Comparison of ENCODE assay signal across 27 mouse cellular contexts in genomic region chr16:22461728-22462127, GRCm38 (mm10). TPM values are rescaled to one million over a fixed set of nuclear protein-coding genes. Genes with fewer than 3 reads are reported as not detected.
DNase-seq lines count a peak whose midpoint lies in the region; TF ChIP-seq lines count a peak whose summit lies in the region.
"Had no signal": no experiment of that assay in that cellular context is flagged by ENCODE, and none has a peak within 500 bp of the region (broad histone marks: within the 10 kb centered on the region; RNA-seq: fewer than 3 reads in every experiment).

No protein-coding gene starts in this region.

- H3K27me3 ChIP-seq in limb, embryonic 10.5 days (ENCODE audit: low read depth, poor library complexity, severe bottlenecking), result no peaks in the 10 kb centered on the region
- H3K27me3 ChIP-seq: embryonic facial prominence, embryonic 12.5 days; heart, embryonic 13.5 days; hindbrain, embryonic 15.5 days; kidney, embryonic 15.5 days; midbrain, embryonic 12.5 days had no signal

- H3K9me3 ChIP-seq in limb, embryonic 10.5 days (replicated peaks), result no peaks in the 10 kb centered on the region
- H3K9me3 ChIP-seq: embryonic facial prominence, embryonic 12.5 days; heart, embryonic 13.5 days; hindbrain, embryonic 10.5 days; hindbrain, embryonic 15.5 days; kidney, embryonic 15.5 days; midbrain, embryonic 12.5 days had no signal

- DNase-seq in left cerebral cortex, adult 2 months (ENCODE audit: extremely low spot score in 1 of 2, low spot score in 2 of 2), result no peak
- DNase-seq in left cerebral cortex, adult 18-20 months (ENCODE audit: low spot score in 2 of 2), result no peak
- DNase-seq in thymus, postnatal 25 days, result peak; percentile 9
- no peak for DNase-seq in thymus, postnatal 36 days
- DNase-seq in Muller cell, postnatal 12 days (ENCODE audit: inconsistent ontology term), result peak; percentile 71
- no peak for DNase-seq in limb, embryonic 10.5 days (ENCODE audit: low spot score)
- DNase-seq in adrenal gland, adult 2 months, result no peak
- DNase-seq: adrenal gland, postnatal 10 days; cerebellum, adult 8-10 months; cerebellum, postnatal 36 days; forebrain, postnatal 0 days; gastrocnemius, postnatal 14 days; heart, adult 18-20 months; heart, postnatal 14 days; kidney, adult 18-20 months; kidney, postnatal 36 days; liver; lung, adult 2 months; lung, postnatal 10 days had no signal

- intact Hi-C loops in left cerebral cortex, adult 2 months (cut with DNase I), result no loop called here

- TF ChIP-seq CTCF in left cerebral cortex, adult 2 months (IDR thresholded peaks at IDR 0.05), result no peak

- peaks cover 3% of the 10 kb centered on the region; the same call in 1 of the 2 replicates for H3K4me1 ChIP-seq in limb, embryonic 10.5 days
- H3K4me1 ChIP-seq: hindbrain, embryonic 10.5 days; hindbrain, embryonic 15.5 days; midbrain, embryonic 12.5 days had no signal

- H3K27ac ChIP-seq in left cerebral cortex, adult 2 months, result 0 out of 2 replicates have a peak overlapping the region, but pooled peaks have one; percentile 28
- no peak overlapping the region for H3K27ac ChIP-seq in limb, embryonic 10.5 days
- H3K27ac ChIP-seq: embryonic facial prominence, embryonic 12.5 days; heart, embryonic 13.5 days; hindbrain, embryonic 10.5 days; hindbrain, embryonic 15.5 days; kidney, embryonic 15.5 days; layer of hippocampus, adult 2 months; liver, embryonic 14.5 days; midbrain, embryonic 12.5 days had no signal

- 79% methylated on average over 6 of the region's 6 CpGs for WGBS in limb, embryonic 10.5 days

- no peak overlapping the region for H3K4me3 ChIP-seq in left cerebral cortex, adult 2 months
- H3K4me3 ChIP-seq in limb, embryonic 10.5 days, result no peak overlapping the region
- H3K4me3 ChIP-seq: embryonic facial prominence, embryonic 12.5 days; heart, embryonic 13.5 days; hindbrain, embryonic 10.5 days; hindbrain, embryonic 15.5 days; kidney, embryonic 15.5 days; layer of hippocampus, adult 2 months; midbrain, embryonic 12.5 days had no signal

- no peaks in the 10 kb centered on the region for H3K36me3 ChIP-seq in limb, embryonic 10.5 days
- H3K36me3 ChIP-seq: embryonic facial prominence, embryonic 12.5 days; heart, embryonic 13.5 days; hindbrain, embryonic 10.5 days; hindbrain, embryonic 15.5 days; kidney, embryonic 15.5 days; midbrain, embryonic 12.5 days had no signal

RNA-seq across cellular contexts. Expression of gene Etv5, which starts 22.2 kb away (rescaled TPM):
- 10 to 100 TPM; 94.7 to 97.5 TPM for total RNA-seq in left cerebral cortex, adult 2 months (2021)
- 100 to 1,000 TPM in 1 of 2 experiments, 10 to 100 TPM in 1; 89.3 to 104 TPM for total RNA-seq in left cerebral cortex, adult 18-20 months (2021)
- polyA plus RNA-seq in limb, embryonic 10.5 days (2016; fragmentation: Nextera tagmentation; extraction: Ambion mirVana), result 66.8 and 74.3 TPM in 2 replicates
- 10 to 100 TPM; 24.5 to 34.1 TPM for total RNA-seq in adrenal gland, adult 2 months (2021)
- polyA plus RNA-seq in adrenal gland, adult 2 months (2012; rRNA removed), result 15.6 and 17.4 TPM in 2 replicates

Comparison
In these comparisons a context has a peak if more than half of its experiments do, and no peak if none do; other contexts are left out.
1. DNase-seq: peak in thymus, postnatal 25 days (single experiment) and Muller cell, postnatal 12 days (single experiment); none in left cerebral cortex, adult 2 months (0 of 2), left cerebral cortex, adult 18-20 months (0 of 2), thymus, postnatal 36 days (0 of 2), limb, embryonic 10.5 days (single experiment) and adrenal gland, adult 2 months (single experiment).